Mouse (Mus musculus): ENCODE data around the gene Tmem230. TPM values are rescaled to one million over a fixed set of nuclear protein-coding genes. Genes with fewer than 3 reads are reported as not detected.

Tmem230 gene
- total and polyA plus RNA-seq, 2 experiments from 2014 or later, result 43.3 to 44.3 TPM

DNA sequence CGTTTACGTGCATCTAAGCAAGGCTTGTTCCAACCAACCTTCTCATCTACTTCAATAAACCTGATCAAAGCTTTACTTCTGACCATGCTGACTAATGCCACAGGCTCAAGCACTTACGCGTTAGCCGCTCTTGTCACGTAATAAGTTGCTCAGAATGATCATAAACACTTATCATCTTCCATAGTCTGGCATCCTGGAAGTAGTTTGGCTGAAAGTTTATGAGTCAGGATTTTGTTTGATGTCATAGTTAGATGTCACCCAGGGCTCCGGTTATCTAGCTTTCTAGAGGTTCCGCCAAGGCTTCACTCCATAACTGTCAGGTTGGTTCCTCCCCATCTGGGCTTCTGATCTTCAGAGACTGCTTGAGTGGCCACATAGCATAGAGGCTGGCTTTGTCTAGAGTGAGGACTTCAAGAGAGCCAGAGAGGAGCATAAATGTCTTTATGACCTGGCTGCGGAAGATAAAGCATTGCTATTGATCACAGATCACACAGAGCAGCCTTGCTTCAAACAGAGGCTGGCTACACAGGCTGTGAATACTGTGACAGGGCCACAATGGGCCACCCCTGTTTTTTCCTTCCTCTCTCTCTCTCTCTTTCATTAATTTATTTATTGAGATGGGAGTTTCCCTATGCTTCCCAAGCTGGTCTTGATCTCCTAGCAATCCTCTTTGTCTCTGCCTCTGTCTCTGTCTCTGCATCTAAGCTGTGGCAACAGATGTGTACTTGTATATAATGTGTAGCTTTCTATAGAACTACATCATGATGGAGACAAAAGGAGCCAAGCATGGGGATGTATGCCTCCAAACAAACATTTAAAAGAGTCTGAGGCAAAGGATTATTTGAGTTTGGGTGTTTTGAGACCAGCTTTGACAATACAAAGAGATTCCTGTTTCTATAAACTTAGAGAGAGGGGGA, 49.3 kb downstream of the Tmem230 start:
- H3K4me3 ChIP-seq (ENCODE audit: low read length), result no peak overlapping the region
- no peak overlapping the region for H3K4me2 ChIP-seq (ENCODE audit: low read depth, low read length)
- H3K9me3 ChIP-seq (ENCODE audit: low read length), result no peaks in the 10 kb centered on the region
- TF ChIP-seq CTCF (IDR thresholded peaks at IDR 0.05; ENCODE audit: low read depth), result no peak
- H3K27me3 ChIP-seq (ENCODE audit: insufficient read depth, low read length), result no peaks in the 10 kb centered on the region
- H3K36me3 ChIP-seq (ENCODE audit: insufficient read depth, low read length), result no peaks in the 10 kb centered on the region
- no peak overlapping the region for H3K9ac ChIP-seq (replicated peaks; ENCODE audit: low read length)
- peak; percentile 63 for ATAC-seq
- no peak overlapping the region for H3K27ac ChIP-seq
- DNase-seq (ENCODE audit: low spot score), result no peak
- WGBS, result 80% methylated on average over 9 of the region's 9 CpGs
- H3K4me1 ChIP-seq (ENCODE audit: insufficient read depth, low read length), result no peaks in the 10 kb centered on the region

DNA sequence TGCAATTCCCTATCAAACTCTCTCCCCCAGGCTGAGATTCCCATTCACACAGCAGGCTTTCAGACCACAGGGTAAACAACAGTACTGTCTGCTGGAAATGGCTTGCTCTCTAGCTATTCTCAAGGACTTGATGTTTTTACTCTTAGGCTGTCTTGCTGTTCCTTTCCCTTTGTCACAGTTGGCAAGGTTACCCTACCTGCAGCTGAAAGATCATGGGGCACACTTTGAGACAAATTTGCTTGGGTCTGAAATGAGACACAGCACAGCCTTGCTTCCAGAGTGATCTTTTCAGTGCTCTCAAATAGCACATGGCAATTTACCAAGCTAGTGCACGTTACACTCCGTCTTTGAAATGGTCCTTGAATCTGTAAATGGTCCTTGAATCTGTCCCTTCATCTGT, 52.0 kb downstream of the Tmem230 start:
- no peaks in the 10 kb centered on the region for H3K27me3 ChIP-seq (ENCODE audit: insufficient read depth, low read length)
- no peak for TF ChIP-seq CTCF (IDR thresholded peaks at IDR 0.05; ENCODE audit: low read depth)
- H3K27ac ChIP-seq, result no peak overlapping the region
- no peak overlapping the region for H3K4me3 ChIP-seq (ENCODE audit: low read length)
- no peak overlapping the region for H3K4me2 ChIP-seq (ENCODE audit: low read depth, low read length)
- H3K36me3 ChIP-seq (ENCODE audit: insufficient read depth, low read length), result no peaks in the 10 kb centered on the region
- no peaks in the 10 kb centered on the region for H3K4me1 ChIP-seq (ENCODE audit: insufficient read depth, low read length)
- 67% methylated on average over 2 of the region's 2 CpGs for WGBS
- ATAC-seq, result no peak
- DNase-seq (ENCODE audit: low spot score), result no peak
- no peaks in the 10 kb centered on the region for H3K9me3 ChIP-seq (ENCODE audit: low read length)
- H3K9ac ChIP-seq (replicated peaks; ENCODE audit: low read length), result no peak overlapping the region

DNA sequence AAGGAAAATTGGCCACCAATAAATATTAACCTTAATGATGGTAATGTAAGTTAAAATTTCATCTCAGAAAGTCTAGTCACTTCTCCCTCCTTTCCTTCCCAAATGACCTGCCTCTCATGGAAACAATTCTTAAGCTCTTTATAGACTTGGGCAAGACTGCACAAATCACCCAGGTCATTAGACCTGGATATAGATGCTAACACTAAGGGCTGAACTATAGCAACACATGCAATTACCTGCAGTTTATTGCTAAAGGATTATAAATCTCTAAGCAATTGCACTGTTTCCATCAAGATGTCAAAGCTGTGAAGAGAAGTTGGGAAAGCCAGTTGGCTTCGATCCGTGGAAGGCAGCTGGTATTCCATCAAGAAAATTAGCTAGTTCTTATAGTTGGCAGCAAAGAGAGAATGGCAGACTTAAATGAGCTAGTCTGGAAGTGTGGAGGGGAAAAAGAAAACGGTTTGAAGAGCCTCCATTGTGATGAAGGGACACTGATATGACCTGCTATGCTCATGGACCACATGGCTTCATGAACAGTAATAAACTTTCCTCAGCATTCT, 56.9 kb downstream of the Tmem230 start:
- Histone ChIP-seq H3K9me3 (ENCODE audit: low read length) (no peaks in the 10 kb centered on the region), H3K4me3 (ENCODE audit: low read length) (no peak overlapping the region), H3K4me1 (ENCODE audit: insufficient read depth, low read length) (no peaks in the 10 kb centered on the region), H3K27me3 (ENCODE audit: insufficient read depth, low read length) (no peaks in the 10 kb centered on the region), H3K9ac (replicated peaks; ENCODE audit: low read length) (no peak overlapping the region), H3K27ac (no peak overlapping the region), H3K36me3 (ENCODE audit: insufficient read depth, low read length) (no peaks in the 10 kb centered on the region), H3K4me2 (ENCODE audit: low read depth, low read length) (no peak overlapping the region)
- TF ChIP-seq CTCF (IDR thresholded peaks at IDR 0.05; ENCODE audit: low read depth), result no peak
- 78% methylated on average over 3 of the region's 3 CpGs for WGBS
- ATAC-seq (no peak), DNase-seq (ENCODE audit: low spot score) (no peak)

Other genes with a start within 250 kb of the Tmem230 start
- 39.1 and 39.8 TPM in 2 replicates for gene Rassf2, start 217.5 kb downstream of the Tmem230 start, total RNA-seq (2014; rRNA removed)
- gene Rassf2, start 217.5 kb downstream of the Tmem230 start, polyA plus RNA-seq (2015; fragmentation: Nextera tagmentation; extraction: Ambion mirVana), result 18.7 and 19.0 TPM in 2 replicates
- 62.6 and 83.1 TPM in 2 replicates for gene Slc23a2, start 102.7 kb downstream of the Tmem230 start, total RNA-seq (2014; rRNA removed)
- gene Slc23a2, start 102.7 kb downstream of the Tmem230 start, polyA plus RNA-seq (2015; fragmentation: Nextera tagmentation; extraction: Ambion mirVana), result 43.0 and 49.4 TPM in 2 replicates
- 140 and 174 TPM in 2 replicates for gene Pcna, start 5.5 kb upstream of the Tmem230 start, total RNA-seq (2014; rRNA removed)
- 130 and 131 TPM in 2 replicates for gene Pcna, start 5.5 kb upstream of the Tmem230 start, polyA plus RNA-seq (2015; fragmentation: Nextera tagmentation; extraction: Ambion mirVana)
- gene Cds2, start 15.3 kb upstream of the Tmem230 start, total RNA-seq (2014; rRNA removed), result 134 and 143 TPM in 2 replicates
- gene Cds2, start 15.3 kb upstream of the Tmem230 start, polyA plus RNA-seq (2015; fragmentation: Nextera tagmentation; extraction: Ambion mirVana), result 38.7 and 39.2 TPM in 2 replicates
- gene Prokr2, start 137.6 kb upstream of the Tmem230 start, total RNA-seq (2014; rRNA removed), result 8.4 and 11.3 TPM in 2 replicates
- gene Prokr2, start 137.6 kb upstream of the Tmem230 start, polyA plus RNA-seq (2015; fragmentation: Nextera tagmentation; extraction: Ambion mirVana), result 2.1 and 2.8 TPM in 2 replicates